Mouse (Mus musculus) layer of hippocampus, postnatal 10 days (tissue): Measurements from ENCODE around the gene Zfp51. TPM values are rescaled to one million over a fixed set of nuclear protein-coding genes. Genes with fewer than 3 reads are reported as not detected.
"Not testable (repeated sequence)": the region's sequence is repeated elsewhere in the genome, so short reads cannot be mapped to it uniquely, and the experiment has no call there.

Experiments used
- DNase-seq, 2 experiments: peaks; one replicate each; pipeline ENCODE4 v3.0.0; 2021; ENCODE audit warnings: low spot score in 2 of 2
- long read RNA-seq: library from polyadenylated mRNA; stranded (forward); transcript quantifications from one replicate; pipeline ENCODE4 v2.0.0, GENCODE M21; 2023
- total RNA-seq, 2 experiments: library from RNA; stranded (reverse); gene quantifications; 2 replicates each; pipeline ENCODE4 v1.2.3; 2021

Gene Zfp51
- total RNA-seq = 1 to 10 TPM; 3.3 to 3.5 TPM
- long read RNA-seq, transcript Zfp51-201 (5 exons, 2,574 nt) = major isoform, 5 of 6 reads
- long read RNA-seq, partial matches to known transcripts = 1 of 6 reads
- long read RNA-seq, other reads (novel, unspliced or antisense) = 0 of 6 reads

- DNase-seq = peak; percentile 81 to 84
Measured at GRCm38 (mm10) chr17:21450138-21450704, at the start of gene Zfp51. Gene Zfp51, plus strand, starts transcription at chr17:21450374.

DNA sequence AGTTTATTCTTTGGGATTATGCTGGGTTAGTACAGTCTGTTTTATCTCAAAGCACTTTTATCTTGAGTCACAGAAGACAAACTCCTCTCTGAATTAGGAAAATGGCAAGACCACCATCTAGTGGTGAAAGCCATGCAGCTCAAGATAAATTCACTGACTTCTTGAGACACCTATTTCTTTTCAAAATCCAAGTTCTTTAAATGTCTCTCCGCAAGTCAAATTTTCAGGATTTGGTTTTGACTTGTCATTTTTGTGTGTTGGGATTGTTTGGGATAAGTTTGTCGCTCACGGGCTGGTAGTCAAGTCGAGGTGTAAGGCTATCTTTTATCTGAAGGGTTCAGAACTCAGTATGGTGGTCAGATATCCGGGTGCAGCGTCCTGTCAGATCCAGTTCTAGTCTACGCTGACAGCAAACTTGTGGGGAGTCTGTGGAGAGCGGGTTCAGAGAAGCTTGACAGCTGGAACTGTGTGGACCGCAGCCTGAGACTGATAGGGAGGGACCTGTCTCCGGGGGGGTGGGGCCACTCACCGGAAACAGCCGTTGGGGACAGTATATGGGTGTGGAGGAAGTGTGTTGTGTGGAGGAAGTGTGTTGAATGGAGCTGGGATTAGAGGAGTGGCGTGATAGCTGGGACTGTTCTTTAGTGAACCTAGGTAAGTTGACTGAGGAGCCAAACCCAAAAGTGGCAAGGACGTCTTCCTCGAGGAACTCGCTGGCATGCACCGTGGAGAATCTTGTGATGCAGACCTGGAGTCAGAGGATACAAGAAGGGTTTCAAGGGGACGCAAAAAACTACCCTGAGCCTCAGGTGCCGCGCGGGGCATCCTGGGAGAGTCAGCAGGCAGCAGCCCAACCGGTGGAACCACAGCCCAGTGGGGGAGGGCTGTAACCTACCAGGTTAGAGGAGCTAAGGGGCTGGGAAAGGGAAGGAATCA lies 27.2 kb upstream of the Zfp51 start, which contains the start of gene Zfp54:
Gene Zfp54, plus strand, starts transcription at position 564 of the 936 bp plus-strand sequence.
- DNase-seq = peak; percentile 35 to 45

DNA sequence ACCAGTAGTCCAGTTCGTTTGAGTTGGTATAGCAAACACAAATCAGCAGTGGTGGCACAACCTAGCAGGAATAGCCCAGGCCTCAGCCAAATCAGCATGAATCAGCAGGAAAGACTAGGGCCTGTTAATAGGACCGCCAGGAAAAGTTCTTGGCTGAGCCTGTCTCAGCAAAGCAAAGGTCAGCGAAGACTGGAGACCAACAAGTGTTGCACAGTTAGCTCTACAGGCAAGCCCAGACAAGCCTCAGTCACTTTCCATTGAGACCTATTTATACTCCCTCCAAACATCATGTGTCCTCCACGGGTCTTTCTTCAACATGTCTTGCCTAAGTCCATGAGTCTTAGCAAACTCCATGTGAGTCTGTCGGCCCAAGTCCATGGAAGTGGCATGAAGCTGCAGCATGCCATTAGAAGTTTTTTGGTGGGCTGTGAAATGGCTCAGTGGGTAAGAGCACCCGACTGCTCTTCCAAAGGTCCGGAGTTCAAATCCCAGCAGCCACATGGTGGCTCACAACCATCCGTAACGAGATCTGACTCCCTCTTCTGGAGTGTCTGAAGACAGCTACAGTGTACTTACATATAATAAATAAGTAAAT lies 11.3 kb upstream of the Zfp51 start:
- not testable (repeated sequence) for DNase-seq

GRCm38 (mm10) chr17:21449669-21450068 lies 505 bp upstream of the Zfp51 start:
- DNase-seq = peak; percentile 69 to 78

DNA sequence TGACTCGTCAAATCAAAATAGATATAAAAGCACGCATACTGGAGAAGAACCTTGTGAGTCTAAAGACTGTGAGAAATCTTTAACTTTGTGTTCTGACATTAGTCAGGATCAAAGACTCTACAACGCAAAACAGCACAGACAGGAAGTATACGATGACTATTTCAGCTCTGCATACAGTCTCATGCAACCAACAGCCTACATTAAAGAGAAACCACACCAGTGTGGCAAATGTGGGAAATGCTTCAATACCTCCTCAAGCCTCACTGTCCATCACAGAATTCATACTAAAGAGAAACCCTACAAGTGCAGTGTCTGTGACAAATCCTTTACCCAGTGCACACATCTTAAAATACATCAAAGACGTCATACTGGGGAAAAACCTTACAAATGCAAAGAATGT lies 13.4 kb downstream of the Zfp51 start:
- DNase-seq = no peak

- no peak for DNase-seq
Measured at GRCm38 (mm10) chr17:21472032-21472652, 22.0 kb downstream of the Zfp51 start.

DNA sequence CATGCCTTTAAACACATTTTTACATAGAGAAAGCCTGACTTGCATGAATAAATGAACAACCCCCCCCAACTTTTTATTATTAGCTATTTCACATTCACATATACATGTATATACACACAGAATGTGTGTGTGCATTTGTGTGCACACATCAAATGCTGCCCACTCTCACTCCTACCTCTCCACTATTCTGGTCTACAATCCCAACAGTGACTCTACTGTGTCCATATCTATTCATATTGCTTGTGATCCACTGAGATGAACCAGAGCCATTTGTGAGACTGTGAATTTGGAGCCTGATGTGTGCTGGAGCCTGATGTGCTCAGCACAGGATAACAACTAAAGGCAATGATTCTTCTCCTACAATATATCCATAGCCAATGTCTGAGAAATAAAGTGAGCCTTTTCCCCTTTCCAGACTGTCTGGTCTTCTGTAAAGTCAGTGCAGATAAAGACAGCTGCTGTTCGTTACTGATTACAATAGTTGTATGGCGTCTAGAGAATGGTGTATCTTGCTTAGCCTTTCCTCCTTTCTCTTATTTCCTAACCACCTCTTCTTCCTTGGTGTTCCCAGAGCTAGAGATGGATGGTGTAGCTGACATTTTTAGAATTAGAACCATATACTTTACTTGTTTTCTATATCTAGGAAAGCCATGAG lies 22.6 kb downstream of the Zfp51 start:
- DNase-seq = no peak

GRCm38 (mm10) chr17:21473362-21474190 lies 23.4 kb downstream of the Zfp51 start:
- DNase-seq = no peak

GRCm38 (mm10) chr17:21474729-21475128 lies 24.6 kb downstream of the Zfp51 start:
- DNase-seq = not testable (repeated sequence)

DNA sequence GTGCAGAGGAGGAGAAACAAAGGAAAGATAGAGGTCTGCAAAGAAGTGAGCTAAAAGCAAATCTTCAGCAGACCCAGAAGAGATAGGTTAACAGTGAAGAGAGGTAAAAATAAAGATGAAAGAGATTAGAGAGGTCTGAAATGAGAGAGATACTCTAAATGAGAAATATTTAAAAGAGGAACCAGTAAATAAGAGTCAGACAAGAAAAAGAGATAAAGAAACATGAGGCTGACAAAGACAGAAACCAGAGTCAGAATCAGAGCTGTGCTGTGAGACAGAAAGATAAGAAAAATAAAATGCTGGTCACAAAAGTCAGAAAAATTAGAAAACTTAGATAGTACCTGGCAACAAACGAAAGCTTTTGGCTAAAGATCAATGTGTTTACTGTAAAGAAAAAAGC lies 25.1 kb downstream of the Zfp51 start:
- DNase-seq = not testable (repeated sequence)

GRCm38 (mm10) chr17:21476351-21476750 lies 26.2 kb downstream of the Zfp51 start:
- not testable (repeated sequence) for DNase-seq

DNA sequence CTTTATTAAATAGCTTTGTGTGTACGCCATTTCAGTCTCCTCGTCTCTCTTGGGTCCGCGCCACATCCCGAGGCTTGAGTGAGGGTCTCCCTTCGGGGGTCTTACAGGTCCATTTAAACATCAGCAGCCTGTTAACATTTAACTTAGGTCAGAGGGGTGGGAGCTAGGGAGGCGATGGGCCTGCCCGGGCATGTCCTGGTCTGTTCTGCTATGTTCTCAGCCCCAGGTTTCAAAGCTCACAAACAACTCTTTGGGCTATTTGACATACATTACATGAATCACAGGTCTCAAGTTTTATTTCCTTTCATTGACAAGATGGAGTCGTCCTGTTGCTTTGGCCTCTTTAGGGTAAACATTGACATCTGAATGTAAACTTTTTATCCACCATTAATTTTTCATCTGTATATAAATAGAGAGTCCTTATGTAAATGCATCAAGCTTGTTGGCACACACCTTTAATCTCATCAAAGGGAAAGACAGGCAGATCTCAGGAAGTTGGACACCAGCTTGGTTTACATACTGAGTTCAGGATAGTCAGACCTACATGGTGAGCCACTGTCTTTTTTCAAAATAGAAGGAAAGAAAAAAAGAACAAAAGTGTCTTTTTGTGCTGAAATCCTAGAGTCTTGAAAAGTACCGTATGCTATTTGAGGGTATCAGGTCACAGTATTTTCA lies 28.1 kb downstream of the Zfp51 start:
- DNase-seq = not testable (repeated sequence)

DNA sequence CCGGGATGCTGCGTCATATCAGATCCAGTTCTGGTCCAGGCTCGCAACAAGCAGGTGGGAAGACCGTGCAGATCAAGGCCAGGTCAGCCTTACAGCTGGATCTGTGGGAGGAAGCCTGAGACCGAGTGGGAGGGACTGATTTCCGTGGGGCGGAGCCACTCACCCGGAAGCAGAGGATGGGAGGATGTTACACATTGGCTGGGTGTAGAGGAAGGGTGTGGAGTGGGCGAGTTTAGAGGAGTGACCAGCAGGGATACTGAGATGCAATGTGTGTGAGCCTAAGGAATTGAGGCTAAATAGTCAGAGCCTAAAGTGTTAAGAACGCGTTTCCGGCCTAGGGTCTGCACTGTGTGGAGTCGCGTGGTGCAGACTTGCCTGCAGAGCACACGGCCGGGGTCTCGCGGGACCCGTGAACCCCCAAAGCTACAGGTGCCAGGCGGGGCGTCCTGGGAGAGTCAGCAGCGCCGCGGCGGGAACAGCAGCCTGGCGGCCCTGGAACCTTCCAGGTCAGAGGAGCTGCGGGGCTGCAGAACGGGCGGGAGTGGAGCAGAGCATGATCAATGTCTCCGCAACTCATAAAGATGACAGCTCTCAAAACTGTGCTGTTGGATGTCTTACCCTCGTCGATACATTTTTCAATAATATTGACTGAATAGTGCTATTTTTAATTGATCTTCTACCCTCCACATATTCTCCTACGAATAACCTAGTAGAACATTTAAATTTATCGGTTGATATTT lies 38.8 kb downstream of the Zfp51 start, which contains the start of gene Zfp53:
Gene Zfp53, plus strand, starts transcription at position 239 of the 740 bp plus-strand sequence.
- DNase-seq = peak; percentile 77 to 79

DNA sequence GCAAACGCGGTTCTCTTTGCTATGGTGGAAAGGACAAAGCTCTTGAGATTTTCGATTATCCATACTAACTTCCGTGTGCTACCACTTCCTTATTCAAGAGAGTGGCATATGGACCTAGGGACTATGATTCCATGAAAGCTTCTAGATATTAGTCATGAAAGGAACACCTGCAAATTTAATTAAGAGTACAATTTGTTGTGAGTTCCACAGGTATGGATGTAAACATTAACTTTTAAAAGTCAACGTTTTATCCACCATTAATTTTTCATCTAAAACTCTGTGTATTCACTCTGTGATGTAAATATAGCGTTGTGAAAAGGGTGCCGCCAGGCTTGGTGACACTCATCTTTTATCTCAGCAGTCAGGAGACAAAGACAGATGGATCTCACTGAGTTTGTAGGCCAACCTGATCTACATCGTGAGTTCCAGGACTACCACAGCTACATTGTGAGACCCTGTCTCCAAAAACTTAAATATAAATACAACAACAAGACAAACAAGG lies 39.4 kb downstream of the Zfp51 start:
- DNase-seq = no peak

DNA sequence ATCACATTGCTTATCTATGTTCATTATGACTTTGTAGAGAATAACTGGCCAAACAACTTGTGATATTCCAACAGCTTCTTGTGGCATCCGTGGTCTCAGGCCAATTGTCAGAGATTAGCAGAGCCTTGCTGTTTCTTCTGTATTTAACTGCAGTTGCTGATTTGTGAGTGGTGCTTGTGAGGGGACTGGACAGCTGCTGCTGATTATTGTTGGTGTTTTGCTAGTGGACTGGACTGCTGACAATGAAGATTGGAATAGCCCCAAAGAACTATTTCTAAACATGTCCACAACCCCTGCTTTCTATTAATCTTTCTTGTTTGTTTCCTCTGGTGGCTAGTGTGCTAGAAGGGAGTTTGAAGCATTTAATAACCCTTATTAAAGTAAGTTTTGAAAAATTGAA lies 51.2 kb downstream of the Zfp51 start:
- no peak for DNase-seq

DNA sequence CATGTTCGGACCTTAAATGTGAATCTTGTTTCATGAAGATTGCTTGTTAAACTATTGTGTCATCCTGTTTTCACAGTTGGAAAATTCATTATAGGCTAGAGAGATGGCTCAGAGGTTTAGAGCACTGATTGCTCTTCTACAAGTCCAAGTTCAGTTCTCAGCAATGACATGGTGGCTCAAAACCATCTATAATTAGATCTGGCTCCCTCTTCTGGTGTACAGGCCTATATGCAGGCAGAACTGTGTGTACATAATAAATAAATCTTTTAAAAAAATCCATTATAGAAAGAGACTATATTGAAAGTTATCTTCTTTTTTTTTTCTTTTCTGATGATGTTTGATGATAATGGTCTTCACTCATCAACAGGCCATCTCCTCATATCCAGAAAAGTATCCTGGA lies 54.4 kb downstream of the Zfp51 start:
- no peak for DNase-seq

DNA sequence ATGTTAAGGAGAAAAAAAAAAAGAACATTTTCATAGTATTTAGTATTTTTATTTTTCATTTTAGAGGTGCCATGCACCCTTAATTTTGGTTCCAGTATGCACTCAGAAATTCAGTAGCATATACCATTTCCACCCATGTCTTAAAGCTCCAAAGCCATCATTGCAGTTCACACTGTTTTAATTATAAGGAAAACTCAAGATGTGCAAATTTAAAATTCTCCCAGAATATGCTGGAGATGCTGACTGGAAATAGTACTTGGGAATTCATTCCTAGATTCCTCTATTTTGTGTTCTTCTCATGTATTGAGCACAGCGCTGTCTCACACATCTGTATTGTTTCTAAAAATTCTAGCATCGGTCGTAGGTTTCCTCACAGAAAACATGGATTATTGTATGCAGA lies 56.1 kb downstream of the Zfp51 start:
- no peak for DNase-seq

DNA sequence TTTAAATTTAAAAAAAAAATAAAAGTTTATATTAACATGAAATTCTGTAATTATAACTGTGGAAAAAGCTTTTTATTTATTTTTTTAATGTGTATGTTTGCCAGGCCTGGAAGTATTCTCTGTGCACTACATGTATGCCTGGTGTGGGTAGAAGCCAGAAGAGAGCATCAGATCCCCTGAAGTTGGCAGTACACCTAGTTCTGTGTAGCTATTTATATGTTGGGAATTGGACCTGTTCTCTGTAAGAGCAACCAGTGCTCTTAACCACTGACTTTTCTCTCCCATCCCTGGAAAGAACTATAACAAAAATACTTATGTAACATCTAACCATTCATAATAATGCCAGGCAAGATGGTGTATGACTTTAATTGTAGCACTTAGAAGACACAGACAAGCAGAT lies 59.6 kb downstream of the Zfp51 start:
- no peak for DNase-seq
